ENCODE assay signal across 8 mouse cellular contexts in the genomic region with DNA sequence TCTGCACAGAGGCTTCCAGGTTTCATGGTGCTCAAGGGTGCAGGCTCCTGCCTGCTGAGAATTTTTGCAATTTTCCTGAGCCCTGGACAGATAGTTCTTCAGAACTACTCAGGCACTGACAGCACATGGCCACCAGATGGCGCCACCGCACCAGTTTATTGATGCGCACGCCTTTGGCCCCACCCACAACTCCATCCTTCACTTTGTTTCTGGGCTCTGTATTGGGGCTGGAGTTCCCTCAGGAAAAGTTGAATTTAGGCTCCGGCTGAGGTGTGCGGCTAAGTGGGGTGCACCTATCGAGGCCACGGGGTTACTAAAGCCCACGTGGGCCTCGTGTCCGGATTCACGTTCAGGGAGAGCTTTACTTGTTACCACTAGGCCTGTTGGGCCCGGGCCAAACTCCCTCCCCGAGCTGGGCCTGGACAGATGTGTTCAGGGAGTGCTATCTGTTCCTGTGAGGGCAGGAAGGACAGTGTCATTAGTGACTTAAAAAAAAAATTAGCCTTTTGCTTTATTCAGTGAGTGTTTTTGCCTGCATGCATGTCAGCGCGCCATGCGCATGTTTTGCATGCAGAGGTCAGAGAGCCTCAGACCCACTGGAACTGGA. TPM values are rescaled to one million over a fixed set of nuclear protein-coding genes. Genes with fewer than 3 reads are reported as not detected.
DNase-seq lines count a peak whose midpoint lies in the region; ATAC-seq and TF ChIP-seq lines count a peak whose summit lies in the region.

No protein-coding gene starts in this region.

- H3K27ac ChIP-seq in embryonic facial prominence, embryonic 10.5 days (replicated peaks), result peak overlapping the region; percentile 75
- H3K27ac ChIP-seq in intestine, postnatal 0 days (ENCODE audit: low read depth, low read length), result no peak overlapping the region
- peak overlapping the region; percentile 77 for H3K27ac ChIP-seq in limb, embryonic 10.5 days
- no peak overlapping the region for H3K27ac ChIP-seq in midbrain, embryonic 14.5 days (replicated peaks; ENCODE audit: low read depth, low read length)

- peak; percentile 95 for TF ChIP-seq CTCF in intestine, postnatal 0 days (IDR thresholded peaks at IDR 0.05; ENCODE audit: low read depth)

- peak; percentile 97 for DNase-seq in 3T3-L1 (ENCODE audit: low read depth, low spot score)
- peak; percentile 89 for DNase-seq in adrenal gland, postnatal 25 days
- peak; percentile 86 for DNase-seq in embryonic facial prominence, embryonic 10.5 days (ENCODE audit: low spot score)
- peak; percentile 92 for DNase-seq in limb, embryonic 10.5 days (ENCODE audit: low spot score)
- DNase-seq in midbrain, embryonic 14.5 days, result peak; percentile 92
- peak; percentile 50 for DNase-seq in spleen, adult 12 weeks (ENCODE audit: low spot score)

- H3K36me3 ChIP-seq in embryonic facial prominence, embryonic 10.5 days (replicated peaks), result peaks cover 13% of the 10 kb centered on the region
- H3K36me3 ChIP-seq in intestine, postnatal 0 days (ENCODE audit: control insufficient read depth, insufficient read depth), result peaks cover 17% of the 10 kb centered on the region; the same call in 1 of the 2 replicates
- peaks cover 16% of the 10 kb centered on the region for H3K36me3 ChIP-seq in limb, embryonic 10.5 days
- H3K36me3 ChIP-seq in midbrain, embryonic 14.5 days (ENCODE audit: control insufficient read depth, insufficient read depth, low read length), result peaks cover 16% of the 10 kb centered on the region; the same call in 1 of the 2 replicates

- H3K9me3 ChIP-seq in embryonic facial prominence, embryonic 10.5 days, result no peaks in the 10 kb centered on the region
- H3K9me3 ChIP-seq in intestine, postnatal 0 days (ENCODE audit: control insufficient read depth), result no peaks in the 10 kb centered on the region
- H3K9me3 ChIP-seq in limb, embryonic 10.5 days (replicated peaks), result no peaks in the 10 kb centered on the region
- no peaks in the 10 kb centered on the region for H3K9me3 ChIP-seq in midbrain, embryonic 14.5 days (ENCODE audit: control insufficient read depth, low read length)

- no peak overlapping the region for H3K9ac ChIP-seq in intestine, postnatal 0 days (ENCODE audit: low read depth, low read length)
- H3K9ac ChIP-seq in midbrain, embryonic 14.5 days (replicated peaks; ENCODE audit: low read length), result no peak overlapping the region; the same call in 1 of the 2 replicates

- peaks cover 31% of the 10 kb centered on the region for H3K4me1 ChIP-seq in embryonic facial prominence, embryonic 10.5 days
- no peaks in the 10 kb centered on the region for H3K4me1 ChIP-seq in intestine, postnatal 0 days (replicated peaks; ENCODE audit: control insufficient read depth, insufficient read depth, low read length)
- peaks cover 10% of the 10 kb centered on the region for H3K4me1 ChIP-seq in limb, embryonic 10.5 days
- H3K4me1 ChIP-seq in midbrain, embryonic 14.5 days (ENCODE audit: control insufficient read depth, insufficient read depth, low read length), result no peaks in the 10 kb centered on the region

- peak overlapping the region; percentile 35 for H3K4me2 ChIP-seq in intestine, postnatal 0 days (replicated peaks; ENCODE audit: low read depth)
- H3K4me2 ChIP-seq in midbrain, embryonic 14.5 days (ENCODE audit: low read length), result peak overlapping the region; percentile 30; the same call in 1 of the 2 replicates

- H3K4me3 ChIP-seq in embryonic facial prominence, embryonic 10.5 days, result peak overlapping the region; percentile 16; the same call in 1 of the 2 replicates
- no peak overlapping the region for H3K4me3 ChIP-seq in intestine, postnatal 0 days (ENCODE audit: low read depth, low read length)
- H3K4me3 ChIP-seq in limb, embryonic 10.5 days, result no peak overlapping the region
- H3K4me3 ChIP-seq in midbrain, embryonic 14.5 days (replicated peaks; ENCODE audit: low read depth, low read length), result no peak overlapping the region

- 33% methylated on average over 17 of the region's 17 CpGs for WGBS in embryonic facial prominence, embryonic 10.5 days
- WGBS in intestine, postnatal 0 days, result 31% methylated on average over 17 of the region's 17 CpGs
- 35% methylated on average over 17 of the region's 17 CpGs for WGBS in limb, embryonic 10.5 days
- WGBS in midbrain, embryonic 14.5 days, result 32% methylated on average over 17 of the region's 17 CpGs

- H3K27me3 ChIP-seq in embryonic facial prominence, embryonic 10.5 days (replicated peaks; ENCODE audit: low read depth, poor library complexity, severe bottlenecking), result no peaks in the 10 kb centered on the region
- H3K27me3 ChIP-seq in intestine, postnatal 0 days (replicated peaks; ENCODE audit: control insufficient read depth, insufficient read depth, low read length), result no peaks in the 10 kb centered on the region
- no peaks in the 10 kb centered on the region for H3K27me3 ChIP-seq in limb, embryonic 10.5 days (ENCODE audit: low read depth, poor library complexity, severe bottlenecking)
- no peaks in the 10 kb centered on the region for H3K27me3 ChIP-seq in midbrain, embryonic 14.5 days (ENCODE audit: control insufficient read depth, insufficient read depth, low read length)

- ATAC-seq in granulocyte monocyte progenitor cell, adult 5-6 weeks (replicated peaks; ENCODE audit: poor library complexity, severe bottlenecking), result peak; percentile 60
- ATAC-seq in intestine, postnatal 0 days, result peak; percentile 31
- ATAC-seq in midbrain, embryonic 14.5 days (ENCODE audit: low FRiP score, low TSS enrichment), result peak; percentile 52; the same call in 1 of the 2 replicates

RNA-seq across cellular contexts. Expression of a gene that starts 15.2 kb away (rescaled TPM):
- 17.7 and 28.4 TPM in 2 replicates for total RNA-seq in adrenal gland, postnatal 25 days (2021)
- 14.1 and 14.8 TPM in 2 replicates for polyA plus RNA-seq in embryonic facial prominence, embryonic 10.5 days (2016; fragmentation: Nextera tagmentation; extraction: Ambion mirVana)
- total RNA-seq in granulocyte monocyte progenitor cell, adult 5-6 weeks (2014; fragmentation: Nextera tagmentation), result 18.2 and 23.9 TPM in 2 replicates
- total RNA-seq in granulocyte monocyte progenitor cell, adult 5-6 weeks (2017), result 5.7 and 6.3 TPM in 2 replicates
- 9.0 and 9.8 TPM in 2 replicates for polyA plus RNA-seq in intestine, postnatal 0 days (2015; fragmentation: Nextera tagmentation; extraction: Ambion mirVana)
- 11.2 and 16.2 TPM in 2 replicates for polyA plus RNA-seq in limb, embryonic 10.5 days (2016; fragmentation: Nextera tagmentation; extraction: Ambion mirVana)
- 12.6 and 13.9 TPM in 2 replicates for polyA plus RNA-seq in midbrain, embryonic 14.5 days (2014; fragmentation: Nextera tagmentation; extraction: Ambion mirVana)

RNA-seq across cellular contexts. Expression of a gene that starts 50.9 kb away (rescaled TPM):
- total RNA-seq in adrenal gland, postnatal 25 days (2021), result 0.19 and 0.30 TPM in 2 replicates
- 0.05 and 0.20 TPM in 2 replicates for polyA plus RNA-seq in embryonic facial prominence, embryonic 10.5 days (2016; fragmentation: Nextera tagmentation; extraction: Ambion mirVana)
- total RNA-seq in granulocyte monocyte progenitor cell, adult 5-6 weeks (2014; fragmentation: Nextera tagmentation), result not detected in 2 replicates
- total RNA-seq in granulocyte monocyte progenitor cell, adult 5-6 weeks (2017), result not detected in 2 replicates
- not detected in 2 replicates for polyA plus RNA-seq in intestine, postnatal 0 days (2015; fragmentation: Nextera tagmentation; extraction: Ambion mirVana)
- polyA plus RNA-seq in limb, embryonic 10.5 days (2016; fragmentation: Nextera tagmentation; extraction: Ambion mirVana), result 0.06 and 0.16 TPM in 2 replicates
- 0.32 and 0.34 TPM in 2 replicates for polyA plus RNA-seq in midbrain, embryonic 14.5 days (2014; fragmentation: Nextera tagmentation; extraction: Ambion mirVana)

Comparison
In these comparisons a context has a peak if more than half of its experiments do, and no peak if none do; other contexts are left out.
1. H3K27ac ChIP-seq: peak in embryonic facial prominence, embryonic 10.5 days (single experiment) and limb, embryonic 10.5 days (single experiment); none in intestine, postnatal 0 days (single experiment) and midbrain, embryonic 14.5 days (single experiment).
2. Peak in every context shown above with its lines, with median percentiles within 50 percentile points of each other: DNase-seq and ATAC-seq.